20 mouse cellular contexts compared by ENCODE assay signal in the genomic region with DNA sequence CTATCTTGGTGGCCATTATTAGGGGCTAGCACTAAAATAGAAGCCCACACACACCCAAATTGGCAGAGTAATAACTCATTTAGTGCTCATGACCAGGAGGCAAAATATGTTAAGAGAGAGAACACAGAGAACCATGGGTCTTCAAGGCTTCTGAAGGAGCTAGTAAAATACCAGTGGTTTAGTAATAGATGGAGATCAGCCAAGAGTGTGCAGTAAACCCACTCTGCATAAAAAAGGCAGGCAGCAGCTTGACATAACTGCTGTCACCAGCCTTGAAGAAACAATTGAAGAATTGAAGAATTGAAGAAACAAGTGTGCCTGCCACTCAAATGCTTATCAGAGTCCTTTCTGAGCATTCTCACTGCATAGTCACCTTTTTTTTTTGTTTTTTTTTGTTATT.
DNase-seq lines count a peak whose midpoint lies in the region; ATAC-seq and TF ChIP-seq lines count a peak whose summit lies in the region.
"Had no signal": no experiment of that assay in that cellular context is flagged by ENCODE, and none has a peak within 500 bp of the region (broad histone marks: within the 10 kb centered on the region; RNA-seq: fewer than 3 reads in every experiment).

No protein-coding gene starts in this region.

- no peak for TF ChIP-seq POLR2A in embryonic fibroblast, embryonic 13.5 days (IDR thresholded peaks at IDR 0.05; ENCODE audit: low read depth, low read length)

- TF ChIP-seq CTCF in lung, postnatal 0 days (IDR thresholded peaks at IDR 0.05) = no peak
- no peak for TF ChIP-seq CTCF in embryonic fibroblast, embryonic 13.5 days (IDR thresholded peaks at IDR 0.05; ENCODE audit: borderline replicate concordance, insufficient read depth, low read length)

- no peak overlapping the region for H3K4me3 ChIP-seq in forebrain, embryonic 14.5 days (ENCODE audit: low read depth, low read length)
- H3K4me3 ChIP-seq in forebrain, embryonic 11.5 days (ENCODE audit: low read depth, low read length) = no peak overlapping the region
- H3K4me3 ChIP-seq in lung, postnatal 0 days (ENCODE audit: low read depth, low read length) = no peak overlapping the region
- no peak overlapping the region for H3K4me3 ChIP-seq in embryonic fibroblast, embryonic 13.5 days (ENCODE audit: insufficient read depth, low read length)
- H3K4me3 ChIP-seq: heart, embryonic 13.5 days; intestine, embryonic 15.5 days; limb, embryonic 12.5 days had no signal

- H3K27ac ChIP-seq in forebrain, embryonic 14.5 days (ENCODE audit: low read depth, low read length) = no peak overlapping the region
- no peak overlapping the region for H3K27ac ChIP-seq in forebrain, embryonic 11.5 days (ENCODE audit: low read depth, low read length)
- H3K27ac ChIP-seq in lung, postnatal 0 days (ENCODE audit: low read length) = no peak overlapping the region
- H3K27ac ChIP-seq in embryonic fibroblast, embryonic 13.5 days (ENCODE audit: insufficient read depth, low read length) = peak overlapping the region; percentile 40
- H3K27ac ChIP-seq: hindbrain, embryonic 14.5 days; intestine, embryonic 15.5 days; liver, embryonic 14.5 days had no signal

- H3K4me2 ChIP-seq in forebrain, embryonic 14.5 days (ENCODE audit: low read length) = no peak overlapping the region
- no peak overlapping the region for H3K4me2 ChIP-seq in forebrain, embryonic 11.5 days (ENCODE audit: low read depth, low read length, severe bottlenecking)
- no peak overlapping the region for H3K4me2 ChIP-seq in lung, postnatal 0 days (replicated peaks; ENCODE audit: low read depth, low read length)
- H3K4me2 ChIP-seq: heart, embryonic 13.5 days; hindbrain, embryonic 14.5 days; intestine, embryonic 15.5 days; limb, embryonic 12.5 days had no signal

- H3K27me3 ChIP-seq in forebrain, embryonic 14.5 days (replicated peaks; ENCODE audit: control insufficient read depth, insufficient read depth, low read length) = no peaks in the 10 kb centered on the region
- H3K27me3 ChIP-seq in forebrain, embryonic 11.5 days (ENCODE audit: control insufficient read depth, insufficient read depth, low read length) = no peaks in the 10 kb centered on the region
- no peaks in the 10 kb centered on the region for H3K27me3 ChIP-seq in lung, postnatal 0 days (replicated peaks; ENCODE audit: insufficient read depth, low read length)
- H3K27me3 ChIP-seq: heart, embryonic 13.5 days; intestine, embryonic 15.5 days; limb, embryonic 12.5 days had no signal

- H3K9ac ChIP-seq in forebrain, embryonic 14.5 days (ENCODE audit: low read length) = no peak overlapping the region
- no peak overlapping the region for H3K9ac ChIP-seq in forebrain, embryonic 11.5 days (ENCODE audit: low read length)
- H3K9ac ChIP-seq in lung, postnatal 0 days (replicated peaks; ENCODE audit: low read depth) = no peak overlapping the region
- H3K9ac ChIP-seq: heart, embryonic 13.5 days; hindbrain, embryonic 14.5 days; intestine, embryonic 15.5 days; limb, embryonic 12.5 days; liver, embryonic 14.5 days had no signal

- H3K4me1 ChIP-seq in forebrain, embryonic 14.5 days (ENCODE audit: control insufficient read depth, insufficient read depth, low read length) = peaks cover 11% of the 10 kb centered on the region
- peaks cover 5% of the 10 kb centered on the region; the same call in 1 of the 2 replicates for H3K4me1 ChIP-seq in forebrain, embryonic 11.5 days (replicated peaks; ENCODE audit: control insufficient read depth, insufficient read depth, low read length)
- H3K4me1 ChIP-seq in lung, postnatal 0 days (ENCODE audit: insufficient read depth, low read depth, low read length) = peaks cover 7% of the 10 kb centered on the region; the same call in 1 of the 2 replicates
- H3K4me1 ChIP-seq in embryonic fibroblast, embryonic 13.5 days (ENCODE audit: control insufficient read depth, insufficient read depth, low read length) = peaks cover 4% of the 10 kb centered on the region; the same call in 1 of the 2 replicates

- TF ChIP-seq EP300 in lung, postnatal 0 days (IDR thresholded peaks at IDR 0.05) = no peak

- ATAC-seq in forebrain, embryonic 14.5 days = peak; percentile 77
- no peak for ATAC-seq in forebrain, embryonic 11.5 days (replicated peaks; ENCODE audit: low FRiP score)
- ATAC-seq in lung, postnatal 0 days = no peak
- ATAC-seq: activated CD4-positive, CD25-positive, alpha-beta regulatory T cell, adult 4 months; intestine, embryonic 15.5 days had no signal

- peak; percentile 81 for DNase-seq in forebrain, embryonic 14.5 days (ENCODE audit: low spot score)
- no peak for DNase-seq in forebrain, embryonic 11.5 days (ENCODE audit: low spot score)
- peak; percentile 67 for DNase-seq in lung, postnatal 0 days (ENCODE audit: low spot score)
- DNase-seq in lung, postnatal 10 days = no peak
- DNase-seq in NIH3T3 (ENCODE audit: low read depth) = peak; percentile 44
- DNase-seq in B cell, adult 2 months = no peak
- no peak for DNase-seq in urinary bladder, adult 18-20 months (ENCODE audit: low spot score in 2 of 2)
- DNase-seq: cerebellum, adult 9-10 months; gastrocnemius, postnatal 36 days; kidney, adult 9 months; kidney, postnatal 25 days; lung, postnatal 14 days; thymus, postnatal 4 days had no signal

- H3K36me3 ChIP-seq in forebrain, embryonic 14.5 days (ENCODE audit: control insufficient read depth, insufficient read depth, low read length) = no peaks in the 10 kb centered on the region
- H3K36me3 ChIP-seq in forebrain, embryonic 11.5 days (ENCODE audit: control insufficient read depth, insufficient read depth, low read length) = no peaks in the 10 kb centered on the region
- H3K36me3 ChIP-seq in lung, postnatal 0 days (ENCODE audit: insufficient read depth, low read length) = no peaks in the 10 kb centered on the region
- H3K36me3 ChIP-seq: heart, embryonic 13.5 days; intestine, embryonic 15.5 days; limb, embryonic 12.5 days had no signal

- no peaks in the 10 kb centered on the region for H3K9me3 ChIP-seq in forebrain, embryonic 14.5 days (replicated peaks; ENCODE audit: control insufficient read depth, low read length)
- H3K9me3 ChIP-seq in forebrain, embryonic 11.5 days (ENCODE audit: control insufficient read depth, low read length) = no peaks in the 10 kb centered on the region
- H3K9me3 ChIP-seq in lung, postnatal 0 days (ENCODE audit: low read length) = no peaks in the 10 kb centered on the region
- H3K9me3 ChIP-seq: heart, embryonic 13.5 days; intestine, embryonic 15.5 days; limb, embryonic 12.5 days had no signal

Comparison
In these comparisons a context has a peak if more than half of its experiments do, and no peak if none do; other contexts are left out.
1. DNase-seq: peak in forebrain, embryonic 14.5 days (single experiment), lung, postnatal 0 days (single experiment) and NIH3T3 (single experiment); none in forebrain, embryonic 11.5 days (single experiment), lung, postnatal 10 days (single experiment), B cell, adult 2 months (0 of 2) and urinary bladder, adult 18-20 months (0 of 2).